Mouse (Mus musculus): Measurements from ENCODE around the gene Limk1.

DNA sequence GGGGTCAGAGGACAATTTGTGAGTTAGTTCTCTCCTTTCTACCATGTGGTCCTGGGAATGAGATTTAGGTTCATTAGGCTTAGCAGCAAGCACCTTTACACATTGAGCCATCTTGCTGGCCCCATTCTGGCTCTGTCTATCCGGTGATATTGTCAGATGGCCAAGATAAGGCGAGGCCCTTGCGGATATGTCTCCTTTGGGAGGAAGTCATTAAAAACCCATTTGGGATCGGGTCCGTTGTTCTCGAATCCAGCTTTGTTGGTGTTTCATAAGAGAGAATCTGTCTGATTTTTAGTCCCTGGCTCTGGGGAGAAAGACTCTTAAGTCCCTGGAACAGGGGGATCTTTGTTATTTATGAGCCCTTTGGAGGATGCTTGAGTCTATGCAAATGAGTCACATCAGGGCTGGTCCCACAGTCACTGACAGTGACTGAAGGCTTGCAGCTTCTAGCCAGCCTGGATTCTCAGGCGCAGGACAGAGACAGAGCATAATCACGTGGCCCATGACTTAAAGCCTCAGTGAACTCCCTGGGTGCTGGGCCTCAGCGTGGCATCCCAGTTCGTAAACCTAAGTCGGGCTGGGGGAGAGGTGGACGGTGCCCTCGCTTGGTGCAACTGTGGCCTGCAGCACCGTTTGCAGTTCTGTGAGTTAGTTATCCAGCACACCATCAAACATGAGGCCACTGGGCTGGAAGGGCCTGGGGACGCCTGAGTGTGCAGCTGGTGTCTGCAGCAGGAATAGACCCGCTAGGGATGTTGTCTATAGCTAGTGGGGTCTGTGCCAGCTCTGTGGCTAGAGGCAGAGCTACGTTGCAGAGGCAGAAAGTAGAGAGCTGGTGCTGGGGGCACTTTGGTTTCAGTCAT lies 16.8 kb downstream of the Limk1 start:
- TF ChIP-seq POLR2A (IDR thresholded peaks at IDR 0.05; ENCODE audit: low read depth, low read length) (no peak), CTCF (conservative IDR thresholded peaks at IDR 0.05; ENCODE audit: insufficient read depth, insufficient read length, low read depth, low read length) (no peak)

All from kidney, adult 2 months (tissue).